Mouse (Mus musculus) stomach, adult 2 months (tissue): ENCODE data around the gene Gbp2. TPM values are rescaled to one million over a fixed set of nuclear protein-coding genes. Genes with fewer than 3 reads are reported as not detected.

ENCODE experiments used
- polyA plus RNA-seq: library from polyadenylated mRNA; depleted of rRNA; stranded (reverse); fragments of >200 nt; gene quantifications from 2 replicates; pipeline ENCODE4 v1.2.3, GENCODE M21; 2012; rRNA removed

Gene Gbp2
- 2.4 and 2.8 TPM in 2 replicates for polyA plus RNA-seq

GRCm38 (mm10) chr3:142620111-142620955 is at the start of gene Gbp2:
Gene Gbp2 (plus strand): TSS chr3:142620602.

GRCm38 (mm10) chr3:142594547-142594946 is 25.9 kb upstream of the Gbp2 start, which contains the start of gene Gbp2b:
Gene Gbp2b (plus strand): TSS chr3:142594847.

Other genes with a start within 250 kb of the Gbp2 start
- gene Pdlim5, start 224.9 kb upstream of the Gbp2 start, polyA plus RNA-seq, result 37.1 and 40.1 TPM in 2 replicates
- gene Gbp5, start 126.6 kb upstream of the Gbp2 start, polyA plus RNA-seq, result 0.12 and 0.15 TPM in 2 replicates
- 0.20 and 0.34 TPM in 2 replicates for gene Gbp7, start 90.3 kb upstream of the Gbp2 start, polyA plus RNA-seq
- 3.7 and 4.5 TPM in 2 replicates for gene Gbp3, start 60.6 kb upstream of the Gbp2 start, polyA plus RNA-seq
- gene Gbp2b, start 25.8 kb upstream of the Gbp2 start, polyA plus RNA-seq, result not detected in 2 replicates
- 0.68 and 1.7 TPM in 2 replicates for gene Kyat3, start 80.4 kb downstream of the Gbp2 start, polyA plus RNA-seq
- gene Gtf2b, start 144.4 kb downstream of the Gbp2 start, polyA plus RNA-seq, result 3.2 and 4.8 TPM in 2 replicates